Mouse (Mus musculus) spleen, adult 12 weeks (tissue): ENCODE results near the gene Bloc1s1.

ENCODE experiments used
- DNase-seq: peaks from one replicate; pipeline ENCODE4 v3.0.0; 2022; ENCODE audit warnings: low spot score

Bloc1s1 gene

DNA sequence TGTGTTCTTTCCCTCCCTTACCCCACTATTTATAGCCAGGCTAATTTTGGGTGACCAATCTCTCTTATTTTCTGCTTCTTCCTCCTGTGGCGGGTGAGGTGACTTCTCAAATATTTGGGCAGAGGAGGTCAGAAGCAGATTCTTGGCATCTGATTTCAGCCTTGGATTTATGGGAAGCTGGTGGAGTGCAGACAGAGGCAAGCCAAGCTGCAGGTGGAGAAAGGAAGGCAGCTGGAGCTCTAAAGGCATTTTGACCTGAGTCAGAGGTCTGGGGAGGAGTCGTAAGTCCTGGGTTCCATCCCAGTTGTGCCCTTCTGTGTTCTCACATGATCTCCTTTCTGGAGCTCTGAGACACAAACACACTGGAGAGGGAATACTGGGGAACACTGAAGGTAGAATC lies 7.6 kb upstream of the Bloc1s1 start:
- DNase-seq, result no peak

DNA sequence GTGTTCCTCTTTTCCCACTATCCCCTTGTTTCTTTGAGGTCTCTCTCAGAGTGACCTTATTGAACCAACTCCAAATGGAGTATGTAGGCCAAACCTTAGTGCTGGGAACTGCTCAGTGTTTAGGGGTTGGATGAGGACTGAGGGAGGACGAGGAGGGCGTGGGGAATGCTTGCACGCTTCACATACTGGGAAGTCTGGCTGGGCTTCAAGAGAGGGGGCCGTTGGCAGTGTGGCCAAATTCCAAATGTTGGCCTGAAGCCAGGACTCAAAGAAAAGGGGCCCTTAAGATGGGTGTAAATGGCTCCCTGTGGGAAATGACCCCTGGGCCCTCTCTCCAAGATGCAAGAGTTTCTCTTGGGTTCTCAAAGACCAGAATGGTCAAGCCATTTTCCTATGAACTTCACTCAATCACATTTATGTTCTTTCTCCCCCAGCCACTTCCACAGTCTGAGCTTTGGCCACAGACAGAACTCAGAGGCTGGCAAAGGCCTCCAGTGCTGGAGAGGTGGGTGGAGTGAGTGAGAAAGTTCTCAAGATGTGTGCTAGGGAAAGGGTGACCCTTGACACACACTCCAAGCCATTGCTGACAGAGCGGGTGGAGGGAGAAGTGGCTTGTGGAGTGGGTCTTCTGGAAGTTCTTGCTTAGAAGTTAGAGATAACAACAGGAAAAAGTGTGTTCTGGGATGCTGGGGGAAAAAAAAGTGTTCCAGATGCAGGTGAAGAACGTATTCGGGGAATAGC lies 6.0 kb upstream of the Bloc1s1 start:
- DNase-seq, result no peak

DNA sequence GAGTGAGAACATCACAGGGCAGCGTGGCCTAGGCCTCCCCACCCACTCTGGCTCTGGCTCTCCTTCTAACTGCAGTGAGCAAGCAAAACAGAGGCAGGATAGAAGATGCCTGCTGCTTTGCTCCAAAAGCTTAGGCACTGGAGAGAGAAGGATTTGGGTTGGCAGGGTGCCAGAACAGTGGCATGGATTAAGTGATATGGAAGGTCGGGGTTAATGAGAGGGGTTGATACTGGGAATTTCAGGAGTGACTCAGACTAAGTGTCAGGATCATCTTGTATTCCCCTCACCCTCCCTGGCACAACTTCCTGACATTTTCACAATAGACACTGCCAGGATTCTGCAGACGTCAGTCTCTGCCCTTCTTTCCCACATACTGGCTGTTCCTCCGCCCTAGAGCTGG lies 4.5 kb upstream of the Bloc1s1 start:
- DNase-seq, result no peak

DNA sequence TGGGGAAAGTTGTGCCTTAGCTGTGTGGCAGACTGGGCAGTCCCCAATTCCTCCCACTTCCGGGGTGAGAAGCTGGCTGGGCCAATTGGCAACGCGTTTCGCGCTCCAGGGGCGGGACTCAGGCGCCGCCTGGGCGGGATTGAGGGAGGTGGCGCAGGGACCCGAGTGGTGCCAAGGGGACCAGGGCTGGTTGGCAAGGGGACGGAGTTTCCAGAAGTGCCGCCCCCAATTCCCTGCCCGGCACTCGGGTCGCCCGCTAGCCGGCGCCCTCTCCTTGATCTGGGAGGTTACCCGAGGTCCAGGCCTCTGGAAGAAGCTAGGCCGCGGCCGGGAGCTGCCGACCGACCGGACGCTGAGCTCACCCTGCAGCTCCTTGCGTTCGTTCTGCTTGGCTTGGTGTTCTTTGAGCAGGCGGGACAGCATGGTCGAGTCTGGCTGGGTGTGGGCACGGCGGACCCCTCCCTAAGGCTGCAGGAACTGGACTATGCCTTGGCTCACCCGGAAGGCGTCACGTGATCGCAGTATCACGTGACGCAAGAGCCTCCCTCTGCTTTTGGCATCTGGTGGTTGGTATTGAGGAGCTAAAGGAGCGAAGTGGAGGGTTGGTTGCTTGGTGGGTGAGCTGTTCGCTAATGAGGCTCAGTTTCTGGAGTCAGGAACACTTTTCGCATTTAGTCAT lies 683 bp downstream of the Bloc1s1 start:
- peak; percentile 86 for DNase-seq

DNA sequence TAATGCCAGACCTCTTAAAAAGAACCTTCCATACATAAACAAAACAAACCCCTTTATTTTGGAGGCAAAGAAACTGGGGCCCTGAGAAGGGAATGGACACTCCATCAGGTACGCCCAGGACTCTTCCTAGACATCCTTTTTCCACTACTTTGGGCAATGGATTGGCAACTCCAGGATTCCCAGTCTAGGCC lies 1.1 kb downstream of the Bloc1s1 start, which contains the start of gene Rdh5:
TSS of gene Rdh5 (minus strand) at position 67 of the 191 bp plus-strand sequence.
- no peak for DNase-seq

DNA sequence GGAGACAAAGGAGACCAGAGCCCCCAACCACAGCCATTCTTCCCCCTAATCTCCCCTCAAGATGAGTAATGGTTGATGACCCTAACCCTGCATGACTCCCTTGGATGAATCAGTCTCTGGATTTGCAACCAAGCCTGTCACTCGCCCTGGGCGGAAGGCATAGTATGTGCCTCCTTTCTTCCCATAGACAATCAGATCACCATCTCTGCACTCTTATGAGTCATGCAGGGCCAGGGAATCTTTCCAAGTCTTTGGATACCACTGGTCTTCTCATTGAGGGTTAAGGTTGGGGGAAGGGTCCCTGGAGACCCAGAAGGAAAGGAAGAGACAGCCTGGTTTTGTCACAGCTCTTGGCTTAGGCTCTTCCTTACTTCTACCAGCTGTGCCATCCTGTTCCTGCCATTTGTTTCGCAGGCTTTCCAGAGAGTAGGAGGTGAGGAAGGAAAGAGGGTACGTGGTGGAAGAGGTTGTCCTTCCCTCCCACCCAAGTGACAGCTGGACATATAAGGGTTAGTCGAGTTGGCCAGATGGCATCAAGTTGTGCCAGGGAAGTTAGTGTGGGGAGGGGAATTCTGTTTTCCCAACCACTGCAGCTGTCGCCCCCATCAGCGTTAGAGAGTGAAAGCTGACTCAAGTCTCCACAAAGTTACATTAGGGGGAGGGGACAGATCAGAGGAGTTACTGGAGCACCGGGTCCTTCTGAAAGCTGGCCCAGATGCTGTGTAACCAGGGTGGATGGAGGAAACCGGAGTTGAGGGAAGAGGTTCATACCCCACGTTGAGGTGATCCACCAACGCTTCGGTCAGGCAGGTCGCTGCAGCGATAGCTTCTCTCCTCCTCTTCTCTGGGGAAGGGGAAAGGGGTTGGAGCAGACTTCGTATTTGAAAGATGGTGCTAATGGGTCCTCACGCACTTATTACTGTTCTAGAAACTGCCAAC lies 1.7 kb downstream of the Bloc1s1 start:
- DNase-seq, result no peak

DNA sequence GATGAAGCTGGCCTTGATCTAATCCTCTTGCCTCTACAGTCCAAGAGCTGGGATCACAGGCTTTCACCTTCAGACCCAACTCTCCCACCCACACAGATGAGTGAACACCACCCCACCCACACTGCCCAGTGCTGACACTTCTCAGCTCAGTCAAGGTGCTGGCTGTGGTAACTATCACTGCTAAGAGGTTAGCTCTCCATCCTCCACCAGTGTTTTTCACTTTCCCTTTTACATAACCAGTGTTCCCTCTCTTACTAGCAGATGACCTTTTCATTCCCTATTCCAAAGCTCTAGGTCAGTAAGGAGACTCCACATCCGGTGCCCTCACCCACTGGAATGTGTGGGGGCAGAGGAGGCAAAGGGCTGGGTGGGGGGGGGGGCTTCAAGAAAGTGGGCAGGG lies 2.6 kb downstream of the Bloc1s1 start:
- DNase-seq, result no peak

DNA sequence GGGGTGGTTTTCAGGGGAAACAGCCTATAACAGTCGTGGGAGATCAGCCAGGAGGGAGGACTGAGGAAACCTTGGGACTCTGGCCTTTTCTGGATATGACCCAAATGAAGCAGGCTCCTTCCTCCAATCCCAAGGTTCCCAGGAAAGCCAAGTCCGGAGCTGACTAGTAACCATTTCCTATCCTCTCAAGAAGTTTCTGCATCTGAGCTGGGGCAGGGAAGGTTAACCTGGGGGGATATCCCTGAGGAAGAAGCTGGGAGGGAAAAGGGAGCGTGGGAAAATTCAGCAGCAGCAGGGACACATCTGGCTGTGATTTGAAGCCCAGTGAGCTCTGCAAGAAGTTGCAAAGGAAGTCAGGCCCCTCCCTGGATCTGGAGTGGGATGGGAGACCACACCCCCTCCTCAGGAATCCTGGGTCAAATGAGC lies 3.1 kb downstream of the Bloc1s1 start:
- no peak for DNase-seq

DNA sequence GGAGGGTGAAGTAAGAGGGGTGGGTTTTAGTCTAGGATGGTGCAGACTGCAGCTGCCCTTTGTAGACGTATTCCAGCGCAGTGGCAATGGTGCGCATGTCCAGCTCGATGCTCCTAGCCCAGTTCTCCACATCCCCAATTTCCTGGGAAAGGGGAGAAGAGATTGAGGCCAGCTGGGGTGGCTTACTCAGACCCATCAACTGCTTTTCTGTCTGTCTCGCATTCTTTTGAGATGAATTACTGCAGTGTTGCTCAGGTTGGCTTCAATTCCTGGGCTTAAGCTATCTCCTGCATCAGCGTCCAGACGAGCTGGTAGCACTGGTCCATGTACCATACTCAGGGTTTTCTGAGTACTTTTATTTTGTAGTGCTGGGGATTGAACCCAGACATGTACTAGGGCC lies 3.9 kb downstream of the Bloc1s1 start:
- DNase-seq, result no peak

DNA sequence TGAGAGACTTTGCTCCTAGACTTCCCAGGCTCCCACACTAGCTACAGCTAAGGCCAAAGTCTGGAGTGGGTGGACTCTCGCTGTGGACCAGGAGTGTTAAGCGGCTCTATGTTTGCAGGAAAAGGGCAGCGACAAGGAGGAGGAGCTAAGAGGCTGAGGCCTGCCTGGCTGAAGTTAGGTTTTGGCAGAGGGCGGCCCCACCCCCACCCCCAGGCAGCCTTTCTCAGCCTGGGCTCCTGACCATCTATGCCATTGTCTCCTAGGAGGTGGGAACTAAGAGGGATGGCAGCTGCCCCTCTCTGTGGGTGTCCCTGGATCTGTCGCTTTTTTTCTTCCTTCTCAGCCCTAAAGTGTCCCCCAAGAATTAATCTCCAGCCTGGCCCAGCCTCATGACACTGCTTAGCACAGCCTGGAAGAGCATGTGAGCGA lies 4.6 kb downstream of the Bloc1s1 start:
- DNase-seq, result no peak

DNA sequence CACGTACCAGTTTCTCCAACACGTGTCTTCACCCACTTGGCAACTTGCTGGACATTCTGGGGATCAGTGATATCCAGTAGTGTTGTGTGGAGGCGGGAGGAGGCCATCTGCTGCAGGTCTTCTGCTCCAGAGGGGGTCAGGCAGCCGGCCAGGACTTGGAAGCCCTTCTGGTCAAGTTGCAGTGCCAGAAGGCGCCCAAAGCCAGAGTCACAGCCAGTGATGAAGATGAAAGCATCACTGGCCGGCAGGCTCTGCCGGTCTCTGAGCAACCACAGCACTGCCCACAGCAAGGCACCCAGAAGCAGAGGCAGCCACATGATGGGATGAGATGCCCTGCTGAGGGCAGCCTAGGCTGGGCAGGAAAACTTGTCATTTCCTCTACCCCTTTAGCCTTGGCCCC lies 5.6 kb downstream of the Bloc1s1 start:
- no peak for DNase-seq

DNA sequence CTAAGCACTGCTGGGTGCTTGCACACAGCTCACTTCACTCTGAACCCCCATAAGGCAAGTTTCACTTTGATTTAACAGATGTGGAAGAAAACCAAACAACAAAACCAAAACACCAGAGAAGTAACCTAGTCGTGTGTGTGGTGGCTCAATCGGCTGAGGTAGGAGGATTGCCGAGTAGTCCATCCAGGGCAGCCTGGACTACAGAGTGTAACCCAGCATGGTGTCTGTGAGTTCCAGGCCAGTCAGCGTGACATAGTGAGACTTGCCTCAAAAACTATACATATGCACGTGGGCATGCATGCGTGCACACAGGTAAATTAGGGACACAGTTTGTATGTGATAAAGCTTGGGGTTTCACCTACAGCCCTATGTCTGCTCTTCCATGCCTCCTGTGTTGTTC lies 6.4 kb downstream of the Bloc1s1 start:
- DNase-seq, result no peak

DNA sequence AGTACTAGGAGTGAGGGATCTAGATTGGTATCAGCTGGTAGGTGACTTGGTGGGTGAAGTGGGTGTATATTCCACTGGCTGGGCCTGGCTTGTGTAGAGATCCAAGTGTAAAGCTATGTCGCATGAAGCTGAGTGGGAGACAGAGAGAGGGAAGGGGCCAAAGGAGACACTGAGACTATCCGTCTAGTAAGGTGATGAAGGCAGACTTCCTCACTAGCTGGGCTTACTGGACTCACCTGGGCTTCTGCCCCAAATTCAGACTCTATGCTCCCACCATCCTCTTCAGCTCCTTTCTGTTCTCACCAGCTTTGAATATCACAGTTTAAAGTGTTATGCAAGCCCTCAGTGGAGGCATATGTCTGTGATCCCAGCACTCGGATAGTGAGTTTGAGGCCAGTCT lies 7.2 kb downstream of the Bloc1s1 start:
- DNase-seq, result no peak

DNA sequence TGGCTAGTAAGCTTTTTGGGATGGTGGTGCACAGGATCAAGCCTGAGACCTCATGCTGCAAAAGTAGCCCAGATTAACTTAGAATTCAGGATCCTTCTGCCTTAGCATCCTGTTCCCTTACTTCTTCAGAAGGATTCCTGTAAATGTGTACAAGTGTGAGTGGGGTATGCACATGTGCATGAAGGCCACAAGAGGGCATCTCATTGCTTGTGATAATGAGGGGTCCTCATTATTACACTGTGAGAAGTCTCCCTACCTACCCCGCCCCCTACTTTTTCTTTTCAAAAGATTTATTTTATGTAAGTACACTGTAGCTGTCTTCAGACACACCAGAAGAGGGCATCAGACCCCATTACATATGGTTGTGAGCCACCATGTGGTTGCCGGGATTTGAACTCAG lies 8.3 kb downstream of the Bloc1s1 start:
- DNase-seq, result no peak

DNA sequence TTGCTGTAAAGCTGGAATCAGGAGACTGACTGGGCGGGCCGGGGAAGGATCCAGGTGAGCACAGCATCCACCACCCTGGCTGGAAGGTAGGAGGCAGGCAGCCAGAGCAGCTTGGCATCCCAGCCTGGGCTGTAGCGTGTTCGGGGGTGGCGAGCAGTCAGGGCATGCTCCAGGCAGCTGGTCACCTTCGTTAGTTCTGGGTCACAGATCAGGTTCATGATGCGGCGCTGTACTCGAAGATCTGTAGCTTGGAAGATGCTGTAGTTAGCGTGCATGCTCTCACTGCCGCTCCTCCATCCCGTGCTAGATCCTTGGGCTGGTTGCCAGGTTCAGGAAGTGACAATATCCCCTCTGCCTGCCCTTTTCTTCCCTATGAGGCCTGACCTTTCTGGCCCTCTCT lies 10.1 kb downstream of the Bloc1s1 start:
- no peak for DNase-seq

DNA sequence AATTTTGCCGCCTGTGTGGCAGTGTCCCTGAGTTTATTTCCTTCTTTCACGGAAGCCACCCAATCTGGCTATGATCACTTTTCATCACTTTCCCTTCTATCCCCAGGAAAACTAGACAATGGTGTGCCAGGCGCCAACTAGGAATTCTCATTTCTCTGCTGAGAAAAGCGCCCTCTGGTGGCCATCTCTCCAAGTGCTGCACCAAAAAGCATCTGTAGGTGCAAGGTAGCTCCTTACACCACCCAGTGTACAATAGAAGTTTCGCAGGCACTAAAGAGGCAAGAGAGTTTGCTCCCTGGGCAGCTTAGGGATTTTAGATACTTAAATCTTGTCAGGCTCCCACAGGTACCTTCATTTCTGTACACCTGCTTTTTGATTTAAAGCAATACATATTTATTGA lies 10.6 kb downstream of the Bloc1s1 start:
- peak; percentile 58 for DNase-seq

DNA sequence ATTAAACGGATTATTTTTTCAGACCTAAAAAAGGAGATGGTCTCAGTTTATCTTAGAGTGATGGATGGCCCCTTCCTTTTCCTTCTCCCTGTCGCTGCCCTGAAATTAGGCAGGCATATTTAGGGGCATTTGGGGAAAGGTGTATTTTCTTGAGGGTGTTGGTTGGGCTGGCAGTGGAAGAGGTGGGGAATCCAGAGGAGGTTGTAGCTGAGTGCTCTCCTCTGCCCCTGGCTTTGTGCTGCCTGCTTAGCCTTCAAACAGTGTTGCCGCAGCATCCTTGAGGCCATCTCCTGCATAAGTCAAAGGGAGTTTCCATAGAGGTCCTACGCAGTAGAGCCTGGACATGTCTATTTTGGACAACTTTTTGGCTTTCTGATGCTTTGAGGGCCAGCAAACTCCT lies 11.0 kb downstream of the Bloc1s1 start:
- no peak for DNase-seq

DNA sequence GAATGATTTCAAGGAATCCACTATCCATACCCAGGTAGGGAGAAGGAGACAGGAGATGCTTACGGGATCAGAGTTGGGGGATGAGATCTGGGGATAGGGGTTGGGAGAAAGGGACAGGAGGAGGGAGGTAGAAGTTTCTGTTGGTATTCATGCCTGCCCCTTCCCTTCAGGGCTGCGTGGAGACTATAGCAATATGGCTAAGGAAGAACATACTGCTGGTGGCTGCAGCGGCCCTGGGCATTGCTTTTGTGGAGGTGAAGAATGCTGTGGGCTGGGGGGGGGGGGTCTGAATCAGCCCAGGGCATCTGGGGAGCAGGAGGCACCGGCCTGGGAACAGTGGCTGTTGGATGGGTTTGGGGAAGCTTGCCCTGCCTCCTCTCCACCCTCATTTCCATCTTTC lies 11.6 kb downstream of the Bloc1s1 start:
- no peak for DNase-seq

DNA sequence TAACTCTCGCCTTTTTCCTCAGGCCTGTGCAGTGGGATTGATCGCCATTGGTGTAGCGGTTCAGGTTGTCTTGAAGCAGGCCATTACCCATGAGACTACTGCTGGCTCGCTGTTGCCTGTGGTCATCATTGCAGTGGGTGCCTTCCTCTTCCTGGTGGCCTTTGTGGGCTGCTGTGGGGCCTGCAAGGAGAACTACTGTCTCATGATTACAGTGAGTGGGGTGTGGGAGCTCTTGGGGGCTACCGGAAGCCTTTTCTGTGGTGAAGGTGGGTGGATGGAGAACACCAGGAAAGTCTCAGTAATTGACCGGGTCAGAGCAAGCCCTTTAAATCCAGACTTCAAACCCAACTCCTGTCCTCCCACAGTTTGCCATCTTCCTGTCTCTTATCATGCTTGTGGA lies 12.4 kb downstream of the Bloc1s1 start:
- DNase-seq, result no peak

DNA sequence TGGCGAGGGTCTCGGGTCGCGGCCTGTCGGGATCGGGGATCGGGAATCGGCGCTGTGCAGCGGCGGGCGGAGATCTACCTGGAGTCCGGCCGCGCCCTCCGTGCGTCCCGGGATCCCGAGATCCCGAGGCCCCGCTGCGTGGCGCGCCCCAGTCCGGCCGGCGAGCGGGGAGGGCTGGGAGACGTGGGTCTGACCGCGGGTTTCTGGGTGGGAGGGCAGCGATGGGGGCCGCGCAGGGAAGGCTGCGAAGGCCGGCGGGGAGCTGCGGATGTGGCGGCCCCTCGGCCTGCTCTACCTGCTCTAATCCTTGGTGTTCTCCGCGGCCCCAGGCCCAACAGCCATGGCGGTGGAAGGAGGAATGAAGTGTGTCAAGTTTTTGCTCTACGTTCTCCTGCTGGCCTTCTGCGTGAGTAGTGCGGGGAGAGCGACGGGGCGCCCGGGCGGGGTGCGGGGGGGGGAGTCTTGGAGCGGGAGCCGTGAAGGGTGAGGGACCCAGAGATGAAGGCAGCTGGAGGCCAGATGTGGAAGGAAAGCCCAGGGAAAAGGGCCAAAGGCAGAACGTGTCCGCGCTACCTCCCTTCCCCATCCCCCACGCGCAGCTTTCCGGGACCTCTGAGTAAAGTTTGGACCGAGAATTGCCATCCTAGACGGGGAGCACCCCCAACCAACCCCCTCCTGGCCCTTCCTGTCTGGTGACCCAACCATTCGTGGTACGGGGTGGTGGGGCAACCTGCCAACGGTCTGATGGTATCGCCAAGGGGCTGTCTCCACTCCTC lies 13.6 kb downstream of the Bloc1s1 start:
- no peak for DNase-seq

DNA sequence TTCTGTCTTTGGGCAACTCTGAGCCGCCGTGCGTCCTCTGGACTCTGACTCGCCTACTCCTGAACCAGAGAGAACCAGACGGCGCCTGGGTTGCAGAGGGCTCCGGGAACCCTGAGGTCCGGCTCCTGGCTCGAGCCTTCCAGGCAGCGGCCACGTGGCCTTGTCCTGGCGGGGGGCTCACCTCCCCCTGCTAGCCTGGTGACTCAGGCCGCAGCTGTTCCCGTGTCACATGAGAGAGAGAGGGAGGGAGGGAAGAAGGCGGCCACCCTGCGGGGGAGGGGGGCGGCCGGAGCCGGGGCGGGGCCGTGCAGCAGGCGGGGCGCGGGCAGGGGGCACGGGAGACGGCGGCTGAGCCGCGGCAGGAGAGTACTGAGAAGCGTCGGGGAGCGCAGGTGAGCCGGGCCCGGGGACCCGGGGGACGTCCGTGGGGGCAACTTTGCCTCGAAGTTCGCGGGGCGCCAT lies 14.2 kb downstream of the Bloc1s1 start:
- DNase-seq, result no peak

DNA sequence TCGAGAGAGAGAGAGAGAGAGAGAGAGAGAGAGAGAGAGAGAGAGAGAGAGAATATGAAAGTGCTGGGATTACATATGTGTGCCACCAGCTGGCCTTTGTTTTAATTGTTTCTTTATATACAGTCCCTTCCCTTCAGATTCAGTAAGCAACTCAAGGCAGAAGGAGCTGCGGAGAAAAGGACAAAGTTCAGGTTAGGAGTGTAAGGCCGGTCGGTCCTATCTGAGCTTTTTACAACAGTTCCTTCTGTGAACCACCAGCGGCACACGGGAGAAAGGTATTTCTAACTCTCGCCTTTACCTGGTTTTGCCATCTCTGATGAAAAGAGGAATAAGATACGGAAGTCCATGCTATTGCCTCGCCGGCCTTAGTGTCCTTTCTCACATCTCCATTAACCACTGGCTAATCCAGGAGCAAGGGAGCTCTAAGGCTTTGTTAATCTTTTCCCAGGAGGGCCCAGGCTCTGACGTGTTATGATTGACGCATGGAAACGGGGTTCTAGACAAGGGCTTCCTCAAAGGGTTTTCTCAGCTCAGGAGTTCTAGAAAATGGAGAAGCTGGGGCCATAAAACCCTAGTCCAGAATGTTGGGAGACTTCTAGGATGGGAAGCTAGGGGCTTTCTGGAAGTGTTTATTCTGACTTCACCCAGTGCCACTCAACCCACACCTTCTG lies 14.9 kb downstream of the Bloc1s1 start:
- DNase-seq, result no peak
